Mouse (Mus musculus) spleen, postnatal 14 days (tissue): ENCODE data around the gene Plekhg6.
A peak's percentile ranks its signal among the peaks of the same experiment; 100 is the strongest.

Experiments used
- DNase-seq, 2 experiments: peaks; one replicate each; pipeline ENCODE4 v3.0.0; 2021 to 2022; ENCODE audit warnings: low spot score in 2 of 2

The Plekhg6 gene

GRCm38 (mm10) chr6:125353655-125354054, 26.9 kb downstream of the Plekhg6 start:
- DNase-seq: no peak

GRCm38 (mm10) chr6:125353221-125353620, 27.4 kb downstream of the Plekhg6 start:
- no peak for DNase-seq

GRCm38 (mm10) chr6:125352811-125353210, 27.8 kb downstream of the Plekhg6 start:
- DNase-seq: no peak

GRCm38 (mm10) chr6:125352046-125352384, 28.6 kb downstream of the Plekhg6 start:
- no peak for DNase-seq

- DNase-seq: no peak
Observed at GRCm38 (mm10) chr6:125351368-125352045, 29.1 kb downstream of the Plekhg6 start.

- no peak for DNase-seq
Observed at GRCm38 (mm10) chr6:125350995-125351324, 29.6 kb downstream of the Plekhg6 start.

GRCm38 (mm10) chr6:125350231-125350994, 30.2 kb downstream of the Plekhg6 start:
- no peak for DNase-seq

- DNase-seq: no peak
Observed at GRCm38 (mm10) chr6:125349575-125350230, 30.9 kb downstream of the Plekhg6 start.

GRCm38 (mm10) chr6:125348721-125349574, 31.6 kb downstream of the Plekhg6 start, which contains the start of gene Tnfrsf1a:
Tnfrsf1a (plus strand) TSS chr6:125349362.
- no peak for DNase-seq

- DNase-seq: no peak
Observed at GRCm38 (mm10) chr6:125346029-125346428, 34.6 kb downstream of the Plekhg6 start.

- DNase-seq: no peak
Observed at GRCm38 (mm10) chr6:125345625-125346024, 35.0 kb downstream of the Plekhg6 start.

- no peak for DNase-seq
Observed at GRCm38 (mm10) chr6:125344866-125345265, 35.7 kb downstream of the Plekhg6 start.

GRCm38 (mm10) chr6:125344084-125344483, 36.5 kb downstream of the Plekhg6 start:
- no peak for DNase-seq

GRCm38 (mm10) chr6:125342198-125342597, 38.4 kb downstream of the Plekhg6 start:
- DNase-seq: no peak

GRCm38 (mm10) chr6:125340244-125340643, 40.3 kb downstream of the Plekhg6 start:
- no peak for DNase-seq

- DNase-seq: no peak
Observed at GRCm38 (mm10) chr6:125338791-125339660, 41.6 kb downstream of the Plekhg6 start.

- DNase-seq: no peak
Observed at GRCm38 (mm10) chr6:125334356-125334755, 46.2 kb downstream of the Plekhg6 start.

- DNase-seq: no peak
Observed at GRCm38 (mm10) chr6:125333112-125333899, 47.3 kb downstream of the Plekhg6 start.

- DNase-seq: peak in 1 of 2 experiments; percentile 39
Observed at GRCm38 (mm10) chr6:125330626-125331326, 49.8 kb downstream of the Plekhg6 start.
